Mouse (Mus musculus) limb, embryonic 14.5 days (tissue): ENCODE data around the gene Nr3c2. TPM values are rescaled to one million over a fixed set of nuclear protein-coding genes. Genes with fewer than 3 reads are reported as not detected.
A peak's percentile ranks its signal among the peaks of the same experiment; 100 is the strongest.

ENCODE experiments used
- ATAC-seq: fragments of 200-750 bp; cut with Nextera tagmentation; 2 replicates; pipeline ENCODE4 v1.8.0; 2017; ENCODE audit warnings: low read depth, moderate number of reproducible peaks, moderate TSS enrichment; ENCODE audit not compliant: low FRiP score
- DNase-seq: peaks from one replicate; pipeline ENCODE4 v3.0.0-alpha.2; 2015; ENCODE audit warnings: low spot score
- H3K27ac ChIP-seq: fragments of 300-500 bp; sonication (generic); replicated peaks from 2 replicates; pipeline ENCODE4 v1.5.1; 2014; ENCODE audit warnings: low read depth, mild to moderate bottlenecking, low read length, moderate library complexity, mixed read lengths
- H3K27me3 ChIP-seq: fragments of 300-500 bp; sonication (generic); 2 replicates; pipeline ENCODE4 v1.6.1; 2014; ENCODE audit warnings: low read length, mixed read lengths; ENCODE audit not compliant: control insufficient read depth, insufficient read depth
- H3K36me3 ChIP-seq: fragments of 300-500 bp; sonication (generic); 2 replicates; pipeline ENCODE4 v1.6.1; 2014; ENCODE audit warnings: mild to moderate bottlenecking, low read length, moderate library complexity, mixed read lengths; ENCODE audit not compliant: control insufficient read depth, insufficient read depth
- H3K4me1 ChIP-seq: fragments of 300-500 bp; sonication (generic); 2 replicates; pipeline ENCODE4 v1.6.1; 2014; ENCODE audit warnings: antibody characterized with exemption, low read length, mixed read lengths; ENCODE audit not compliant: control insufficient read depth, insufficient read depth
- H3K4me2 ChIP-seq: fragments of 300-500 bp; sonication (generic); replicated peaks from 2 replicates; pipeline ENCODE4 v1.6.1; 2014; ENCODE audit warnings: low read depth, mild to moderate bottlenecking, low read length, moderate library complexity; ENCODE audit not compliant: severe bottlenecking
- H3K4me3 ChIP-seq: fragments of 300-500 bp; sonication (generic); replicated peaks from 2 replicates; pipeline ENCODE4 v1.5.1; 2014; ENCODE audit warnings: low read length
- H3K9ac ChIP-seq: fragments of 300-500 bp; sonication (generic); 2 replicates; pipeline ENCODE4 v1.6.1; 2014; ENCODE audit warnings: mild to moderate bottlenecking, low read depth, low read length, moderate library complexity; ENCODE audit not compliant: severe bottlenecking
- H3K9me3 ChIP-seq: fragments of 300-500 bp; sonication (generic); 2 replicates; pipeline ENCODE4 v1.6.1; 2016; ENCODE audit warnings: low read length; ENCODE audit not compliant: control insufficient read depth
- POLR2A ChIP-seq: fragments of 200-500 bp; IDR thresholded peaks from 2 replicates; pipeline ENCODE4 v1.8.0; 2012; ENCODE audit warnings: inconsistent platforms, mild to moderate bottlenecking, moderate library complexity, borderline replicate concordance; ENCODE audit not compliant: insufficient read depth, insufficient read length; ENCODE audit errors: extremely low read depth
- WGBS: fragments of 180-500 bp; shearing (Covaris S2); extraction: QIAGEN DNeasy Blood & Tissue Kit; methylation state at CpG from one replicate; pipeline ENCODE4 v1.1.7; 2014; 5-methylcytosine and 5-hydroxymethylcytosine counted together
- polyA plus RNA-seq, 2 experiments: library from polyadenylated mRNA; depleted of rRNA in 1 of 2; stranded (reverse) in 1 of 2; unstranded in 1 of 2; fragments of >200 nt; fragmentation: Nextera tagmentation in 1 of 2; extraction: Ambion mirVana in 1 of 2; gene quantifications; 2 replicates each; pipeline versions ENCODE4 v1.2.1 to v1.2.3; 2012 to 2014

The Nr3c2 gene
- polyA plus RNA-seq, 2 experiments = 2.1 to 6.1 TPM

- DNase-seq (no peak), ATAC-seq (no peak)
- Histone ChIP-seq H3K27me3 (no peaks in the 10 kb centered on the region), H3K4me1 (no peaks in the 10 kb centered on the region), H3K4me3 (no peak overlapping the region), H3K27ac (no peak overlapping the region), H3K9ac (no peak overlapping the region), H3K4me2 (no peak overlapping the region), H3K36me3 (no peaks in the 10 kb centered on the region), H3K9me3 (no peaks in the 10 kb centered on the region)
- TF ChIP-seq POLR2A = no peak
- 80% methylated on average over 4 of the region's 4 CpGs for WGBS
Observed at GRCm38 (mm10) chr8:77128006-77128405, 228.8 kb downstream of the Nr3c2 start.

- Histone ChIP-seq H3K4me2 (0 out of 2 replicates have a peak overlapping the region, but pooled peaks have one; percentile 11), H3K9ac (no peak overlapping the region), H3K4me3 (no peak overlapping the region), H3K9me3 (no peaks in the 10 kb centered on the region), H3K27me3 (no peaks in the 10 kb centered on the region), H3K36me3 (no peaks in the 10 kb centered on the region), H3K4me1 (peaks cover 2% of the 10 kb centered on the region; the same call in 1 of the 2 replicates), H3K27ac (no peak overlapping the region)
- ATAC-seq (no peak; the same call in 1 of the 2 replicates), DNase-seq (peak; percentile 23)
- TF ChIP-seq POLR2A = no peak
- 24% methylated on average over 11 of the region's 11 CpGs for WGBS
Observed at GRCm38 (mm10) chr8:77132903-77133637, 233.8 kb downstream of the Nr3c2 start.

- Histone ChIP-seq H3K27ac (no peak overlapping the region), H3K9me3 (no peaks in the 10 kb centered on the region), H3K4me3 (no peak overlapping the region), H3K4me2 (no peak overlapping the region), H3K4me1 (peaks cover 2% of the 10 kb centered on the region; the same call in 1 of the 2 replicates), H3K9ac (no peak overlapping the region), H3K36me3 (no peaks in the 10 kb centered on the region), H3K27me3 (no peaks in the 10 kb centered on the region)
- DNase-seq (no peak), ATAC-seq (peak; percentile 55; the same call in 1 of the 2 replicates)
- no peak for TF ChIP-seq POLR2A
- 32% methylated on average over 7 of the region's 7 CpGs for WGBS
Observed at GRCm38 (mm10) chr8:77133797-77134385, 234.6 kb downstream of the Nr3c2 start.

- no peak overlapping the region for H3K4me3 ChIP-seq
- no peaks in the 10 kb centered on the region for H3K36me3 ChIP-seq
- WGBS = 81% methylated on average over 3 of the region's 3 CpGs
- no peak for ATAC-seq
- no peak overlapping the region for H3K4me2 ChIP-seq
- H3K27me3 ChIP-seq = no peaks in the 10 kb centered on the region
- no peak for DNase-seq
- TF ChIP-seq POLR2A = no peak
- no peak overlapping the region for H3K27ac ChIP-seq
- H3K4me1 ChIP-seq = 0 out of 2 replicates have a peak, but pooled peaks cover 2% of the 10 kb centered on the region
- H3K9ac ChIP-seq = no peak overlapping the region
- H3K9me3 ChIP-seq = peaks cover 3% of the 10 kb centered on the region; the same call in 1 of the 2 replicates
Observed at GRCm38 (mm10) chr8:77145285-77145684, 246.0 kb downstream of the Nr3c2 start.

GRCm38 (mm10) chr8:77154496-77154895 is 255.3 kb downstream of the Nr3c2 start:
- Histone ChIP-seq H3K36me3 (no peaks in the 10 kb centered on the region), H3K9me3 (no peaks in the 10 kb centered on the region), H3K4me3 (no peak overlapping the region), H3K27ac (no peak overlapping the region), H3K4me2 (no peak overlapping the region), H3K9ac (no peak overlapping the region), H3K27me3 (no peaks in the 10 kb centered on the region), H3K4me1 (no peaks in the 10 kb centered on the region)
- whole genome bisulfite sequencing = 51% methylated on average over 3 of the region's 3 CpGs
- ATAC-seq (no peak), DNase-seq (peak; percentile 33)
- TF ChIP-seq POLR2A = no peak
